In genomic region chr14:27066171-27066929, GRCm38 (mm10) we compare ENCODE assay signal across 9 mouse cellular contexts. TPM values are rescaled to one million over a fixed set of nuclear protein-coding genes. Genes with fewer than 3 reads are reported as not detected.
DNase-seq lines count a peak whose midpoint lies in the region; ATAC-seq lines count a peak whose summit lies in the region.
"Had no signal": no experiment of that assay in that cellular context is flagged by ENCODE, and none has a peak within 500 bp of the region (broad histone marks: within the 10 kb centered on the region; RNA-seq: fewer than 3 reads in every experiment).

No protein-coding gene starts in this region.

- 15% methylated on average over 9 of the region's 9 CpGs for WGBS in kidney, embryonic 15.5 days

- H3K4me2 ChIP-seq in kidney, embryonic 15.5 days = 0 out of 2 replicates have a peak overlapping the region, but pooled peaks have one; percentile 21

- no peaks in the 10 kb centered on the region for H3K36me3 ChIP-seq in kidney, embryonic 15.5 days

- H3K4me3 ChIP-seq in kidney, embryonic 15.5 days (replicated peaks) = no peak overlapping the region

- H3K4me1 ChIP-seq in kidney, embryonic 15.5 days = peaks cover 67% of the 10 kb centered on the region

- H3K27me3 ChIP-seq in kidney, embryonic 15.5 days = no peaks in the 10 kb centered on the region
- H3K27me3 ChIP-seq: CH12.LX had no signal

- ATAC-seq in kidney, embryonic 15.5 days (replicated peaks; ENCODE audit: low FRiP score) = peak; percentile 73
- peak; percentile 59; the same call in 1 of the 2 replicates for ATAC-seq in granulocyte monocyte progenitor cell, adult 5-6 weeks (replicated peaks; ENCODE audit: poor library complexity, severe bottlenecking)

- H3K9me3 ChIP-seq in kidney, embryonic 15.5 days (replicated peaks) = no peaks in the 10 kb centered on the region

- intact Hi-C loops in left cerebral cortex, postnatal 25 days (cut with DNase I) = no loop called here

- peak overlapping the region; percentile 63 for H3K27ac ChIP-seq in kidney, embryonic 15.5 days

- no peak overlapping the region for H3K9ac ChIP-seq in kidney, embryonic 15.5 days

- DNase-seq in kidney, adult 8-10 months = no peak
- DNase-seq in kidney, postnatal 4 days = peak; percentile 71 to 80
- peak; percentile 84 for DNase-seq in neural tube, embryonic 10.5 days (ENCODE audit: extremely low spot score, low spot score)
- no peak for DNase-seq in cerebellum, postnatal 10 days
- no peak for DNase-seq in left cerebral cortex, postnatal 25 days (ENCODE audit: low spot score in 2 of 2)
- DNase-seq in layer of hippocampus, postnatal 10 days (ENCODE audit: low spot score in 2 of 2) = no peak

RNA-seq across cellular contexts. Expression of gene Il17rd, which starts 27.6 kb away (rescaled TPM):
- polyA plus RNA-seq in kidney, embryonic 15.5 days (2015; fragmentation: Nextera tagmentation; extraction: Ambion mirVana) = 5.9 and 6.2 TPM in 2 replicates
- not detected in 2 replicates for total RNA-seq in granulocyte monocyte progenitor cell, adult 5-6 weeks (2014; fragmentation: Nextera tagmentation)
- not detected in 2 replicates for total RNA-seq in granulocyte monocyte progenitor cell, adult 5-6 weeks (2017)
- 1 to 10 TPM; 2.7 to 2.8 TPM for total RNA-seq in left cerebral cortex, postnatal 25 days (2021)
- 1 to 10 TPM; 5.8 to 6.5 TPM for total RNA-seq in layer of hippocampus, postnatal 10 days (2021)

RNA-seq across cellular contexts. Expression of gene Arhgef3, which starts 48.3 kb away (rescaled TPM):
- 15.3 and 17.2 TPM in 2 replicates for polyA plus RNA-seq in kidney, embryonic 15.5 days (2015; fragmentation: Nextera tagmentation; extraction: Ambion mirVana)
- 14.5 and 14.7 TPM in 2 replicates for total RNA-seq in granulocyte monocyte progenitor cell, adult 5-6 weeks (2014; fragmentation: Nextera tagmentation)
- total RNA-seq in granulocyte monocyte progenitor cell, adult 5-6 weeks (2017) = 13.8 and 20.3 TPM in 2 replicates
- 10 to 100 TPM; 61.9 to 62.2 TPM for total RNA-seq in left cerebral cortex, postnatal 25 days (2021)
- 10 to 100 TPM; 34.4 to 35.7 TPM for total RNA-seq in layer of hippocampus, postnatal 10 days (2021)

Comparison
In these comparisons a context has a peak if more than half of its experiments do, and no peak if none do; other contexts are left out.
1. DNase-seq: peak in kidney, postnatal 4 days (2 of 2) and neural tube, embryonic 10.5 days (single experiment); none in kidney, adult 8-10 months (0 of 2), cerebellum, postnatal 10 days (0 of 2), left cerebral cortex, postnatal 25 days (0 of 2) and layer of hippocampus, postnatal 10 days (0 of 2).